In genomic region chr14:36863877-36864489, GRCm38 (mm10) we compare ENCODE assay signal across 8 mouse cellular contexts.
DNase-seq lines count a peak whose midpoint lies in the region; ATAC-seq and TF ChIP-seq lines count a peak whose summit lies in the region.

No protein-coding gene starts in this region.

- H3K9me3 ChIP-seq in megakaryocyte, embryonic 14.5 days = peaks cover 1% of the 10 kb centered on the region; the same call in 1 of the 2 replicates

- no peaks in the 10 kb centered on the region for H3K4me1 ChIP-seq in cortical plate, adult 2 months (ENCODE audit: control insufficient read depth, insufficient read depth, low read length)
- H3K4me1 ChIP-seq in megakaryocyte, embryonic 14.5 days = peaks cover 17% of the 10 kb centered on the region

- no peak overlapping the region; the same call in 1 of the 2 replicates for H3K4me3 ChIP-seq in cortical plate, adult 2 months (ENCODE audit: insufficient read depth, low read length)
- H3K4me3 ChIP-seq in megakaryocyte, embryonic 14.5 days (replicated peaks) = peak overlapping the region; percentile 92

- TF ChIP-seq CTCF in cortical plate, adult 2 months (IDR thresholded peaks at IDR 0.05; ENCODE audit: extremely low read depth, insufficient read depth, low read length) = peak; percentile 90

- H3K36me3 ChIP-seq in megakaryocyte, embryonic 14.5 days (replicated peaks; ENCODE audit: low read length) = no peaks in the 10 kb centered on the region

- H3K27ac ChIP-seq in cortical plate, adult 2 months (ENCODE audit: insufficient read depth, low read length) = no peak overlapping the region

- ATAC-seq in inflammation-experienced regulatory T-cells, adult 6 months = peak; percentile 82

- TF ChIP-seq POLR2A in cortical plate, adult 2 months (IDR thresholded peaks at IDR 0.05; ENCODE audit: extremely low read depth, insufficient read depth, low read length) = no peak

- DNase-seq in adipocyte (ENCODE audit: low spot score) = peak; percentile 86
- peak; percentile 93 for DNase-seq in gastrocnemius, postnatal 10 days
- DNase-seq in left cerebral cortex, adult 9 months (ENCODE audit: low spot score in 2 of 2) = peak; percentile 19 to 87
- peak; percentile 91 to 94 for DNase-seq in right cerebral cortex, adult 2 months (ENCODE audit: low spot score in 2 of 2)
- peak; percentile 66 for DNase-seq in urinary bladder, postnatal 10 days (ENCODE audit: low spot score)

- peaks cover 8% of the 10 kb centered on the region for H3K27me3 ChIP-seq in megakaryocyte, embryonic 14.5 days (replicated peaks)
